Mouse (Mus musculus) kidney, adult 2 months (tissue): ENCODE results near the gene Rpl18.

Experiments
- CTCF ChIP-seq: fragments of 200-500 bp; conservative IDR thresholded peaks from 2 replicates; pipeline ENCODE4 v1.5.1; 2011; ENCODE audit warnings: low read depth, mild to moderate bottlenecking, control low read depth, low read length, moderate library complexity, mixed read lengths; ENCODE audit not compliant: insufficient read depth, insufficient read length
- POLR2A ChIP-seq: fragments of 200-500 bp; IDR thresholded peaks from one replicate; pipeline ENCODE4 v1.6.1; 2011; ENCODE audit warnings: low read depth, low read length, control low read depth

- TF ChIP-seq CTCF = no peak
- TF ChIP-seq POLR2A = no peak
These were observed 37.5 kb upstream of the Rpl18 start for GRCm38 (mm10) chr7:45677627-45678295.
